Mouse (Mus musculus) megakaryocyte, embryonic 14.5 days (primary cell): ENCODE results near the gene Fam217a.
"Not testable (repeated sequence)": the region's sequence is repeated elsewhere in the genome, so short reads cannot be mapped to it uniquely, and the experiment has no call there.

Source experiments
- FLI1 ChIP-seq: IDR thresholded peaks from 2 replicates; pipeline ENCODE4 v1.6.1; 2012; ENCODE audit warnings: low read length, inconsistent platforms, mixed read lengths
- GATA1 ChIP-seq: IDR thresholded peaks from 3 replicates; pipeline ENCODE4 v1.6.1; 2012; ENCODE audit warnings: mixed read lengths, low read length, inconsistent platforms, borderline replicate concordance

- TF ChIP-seq GATA1, FLI1: not testable (repeated sequence)
Measured at GRCm38 (mm10) chr13:34958158-34958557, 34.0 kb upstream of the Fam217a start.
